Mouse (Mus musculus): Measurements from ENCODE around the gene Inpp5b. TPM values are rescaled to one million over a fixed set of nuclear protein-coding genes. Genes with fewer than 3 reads are reported as not detected.
"Not testable (repeated sequence)": the region's sequence is repeated elsewhere in the genome, so short reads cannot be mapped to it uniquely, and the experiment has no call there.

Inpp5b gene
- polyA plus RNA-seq, 1 experiment = 24.3 TPM

- Histone ChIP-seq H3K27ac (ENCODE audit: control insufficient read depth, insufficient read depth, low read depth, low read length, poor library complexity) (peak overlapping the region; percentile 70), H3K4me1 (ENCODE audit: control insufficient read depth, insufficient read depth, low read length) (peaks cover 12% of the 10 kb centered on the region), H3K4me3 (replicated peaks; ENCODE audit: control insufficient read depth, low read depth, low read length) (peak overlapping the region; percentile 43)
- peak; percentile 52; the same call in 1 of the 2 replicates for TF ChIP-seq POLR2A (IDR thresholded peaks at IDR 0.05; ENCODE audit: borderline replicate concordance, control insufficient read depth, low read depth, low read length)
- no peak for TF ChIP-seq CTCF (IDR thresholded peaks at IDR 0.05; ENCODE audit: control insufficient read depth, insufficient read depth, low read length)
- under 1% methylated on average over 41 of the region's 41 CpGs for WGBS
These were observed 32.9 kb upstream of the Inpp5b start for GRCm38 (mm10) chr4:124708518-124709477.

GRCm38 (mm10) chr4:124709961-124710446, 31.6 kb upstream of the Inpp5b start:
- H3K27ac ChIP-seq (ENCODE audit: control insufficient read depth, insufficient read depth, low read depth, low read length, poor library complexity) = peak overlapping the region; percentile 82
- TF ChIP-seq POLR2A (IDR thresholded peaks at IDR 0.05; ENCODE audit: borderline replicate concordance, control insufficient read depth, low read depth, low read length) = no peak
- TF ChIP-seq CTCF (IDR thresholded peaks at IDR 0.05; ENCODE audit: control insufficient read depth, insufficient read depth, low read length) = no peak
- peaks cover 7% of the 10 kb centered on the region for H3K4me1 ChIP-seq (ENCODE audit: control insufficient read depth, insufficient read depth, low read length)
- peak overlapping the region; percentile 11 for H3K4me3 ChIP-seq (replicated peaks; ENCODE audit: control insufficient read depth, low read depth, low read length)
- 3% methylated on average over 18 of the region's 18 CpGs for WGBS

GRCm38 (mm10) chr4:124710776-124711291, 30.8 kb upstream of the Inpp5b start:
- TF ChIP-seq CTCF (IDR thresholded peaks at IDR 0.05; ENCODE audit: control insufficient read depth, insufficient read depth, low read length) (0 out of 2 replicates have a peak, but pooled peaks have one; percentile 21), POLR2A (IDR thresholded peaks at IDR 0.05; ENCODE audit: borderline replicate concordance, control insufficient read depth, low read depth, low read length) (no peak)
- Histone ChIP-seq H3K4me1 (ENCODE audit: control insufficient read depth, insufficient read depth, low read length) (peaks cover 2% of the 10 kb centered on the region; the same call in 1 of the 2 replicates), H3K27ac (ENCODE audit: control insufficient read depth, insufficient read depth, low read depth, low read length, poor library complexity) (no peak overlapping the region), H3K4me3 (replicated peaks; ENCODE audit: control insufficient read depth, low read depth, low read length) (no peak overlapping the region)
- 3% methylated on average over 5 of the region's 5 CpGs for WGBS

- 74% methylated on average over 6 of the region's 6 CpGs for WGBS
- Histone ChIP-seq H3K4me3 (replicated peaks; ENCODE audit: control insufficient read depth, low read depth, low read length) (no peak overlapping the region), H3K4me1 (ENCODE audit: control insufficient read depth, insufficient read depth, low read length) (peaks cover 2% of the 10 kb centered on the region; the same call in 1 of the 2 replicates), H3K27ac (ENCODE audit: control insufficient read depth, insufficient read depth, low read depth, low read length, poor library complexity) (no peak overlapping the region)
- TF ChIP-seq POLR2A (IDR thresholded peaks at IDR 0.05; ENCODE audit: borderline replicate concordance, control insufficient read depth, low read depth, low read length) (no peak), CTCF (IDR thresholded peaks at IDR 0.05; ENCODE audit: control insufficient read depth, insufficient read depth, low read length) (no peak)
These were observed 29.0 kb upstream of the Inpp5b start for GRCm38 (mm10) chr4:124712618-124713017.

- 72% methylated on average over 5 of the region's 5 CpGs for WGBS
- not testable (repeated sequence) for H3K27ac ChIP-seq (ENCODE audit: control insufficient read depth, insufficient read depth, low read depth, low read length, poor library complexity); H3K4me3 ChIP-seq (replicated peaks; ENCODE audit: control insufficient read depth, low read depth, low read length); H3K4me1 ChIP-seq (ENCODE audit: control insufficient read depth, insufficient read depth, low read length)
These were observed 27.8 kb upstream of the Inpp5b start for GRCm38 (mm10) chr4:124713850-124714249.

GRCm38 (mm10) chr4:124714545-124715481, 26.8 kb upstream of the Inpp5b start, which contains the start of gene Sf3a3:
Gene Sf3a3, plus strand, starts transcription at chr4:124714776.
- Histone ChIP-seq H3K27ac (ENCODE audit: control insufficient read depth, insufficient read depth, low read depth, low read length, poor library complexity) (peak within 1 kb of the TSS; percentile 17), H3K4me1 (ENCODE audit: control insufficient read depth, insufficient read depth, low read length) (no peaks in the 10 kb centered on the region; the same call in 1 of the 2 replicates), H3K4me3 (replicated peaks; ENCODE audit: control insufficient read depth, low read depth, low read length) (peak within 1 kb of the TSS; percentile 71)
- under 1% methylated on average over 57 of the region's 57 CpGs for WGBS
- TF ChIP-seq CTCF (IDR thresholded peaks at IDR 0.05; ENCODE audit: control insufficient read depth, insufficient read depth, low read length) (peak; percentile 76), POLR2A (IDR thresholded peaks at IDR 0.05; ENCODE audit: borderline replicate concordance, control insufficient read depth, low read depth, low read length) (peak; percentile 72; the same call in 1 of the 2 replicates)

- Histone ChIP-seq H3K4me1 (ENCODE audit: control insufficient read depth, insufficient read depth, low read length) (no peaks in the 10 kb centered on the region), H3K27ac (ENCODE audit: control insufficient read depth, insufficient read depth, low read depth, low read length, poor library complexity) (no peak overlapping the region), H3K4me3 (replicated peaks; ENCODE audit: control insufficient read depth, low read depth, low read length) (no peak overlapping the region)
- 93% methylated on average over 4 of the region's 4 CpGs for WGBS
- TF ChIP-seq CTCF (IDR thresholded peaks at IDR 0.05; ENCODE audit: control insufficient read depth, insufficient read depth, low read length) (no peak), POLR2A (IDR thresholded peaks at IDR 0.05; ENCODE audit: borderline replicate concordance, control insufficient read depth, low read depth, low read length) (no peak)
These were observed 22.5 kb upstream of the Inpp5b start for GRCm38 (mm10) chr4:124719101-124719500.

Data from bone marrow, adult 2 months (tissue).